Mouse (Mus musculus): Measurements from ENCODE around the gene Dscam.

GRCm38 (mm10) chr16:97144544-97145194 is 25.9 kb downstream of the Dscam start:
- TF ChIP-seq POLR2A (IDR thresholded peaks at IDR 0.05; ENCODE audit: low read depth, low read length) (no peak), CTCF (IDR thresholded peaks at IDR 0.05; ENCODE audit: extremely low read depth, insufficient read length, insufficient replicate concordance, low read depth, low read length) (no peak)
